Mouse (Mus musculus) ES-CJ7 (cell line): ENCODE measurements at regions not wholly inside any gene's neighbourhood (a gene's known extent, or its start where the extent isn't known, plus 50 kb on each side); places are given as distances from the start of the nearest gene placed in this dataset.

Experiments
- DNase-seq: peaks from one replicate; pipeline ENCODE4 v3.0.0; 2011; ENCODE audit warnings: low read depth, low spot score

DNA sequence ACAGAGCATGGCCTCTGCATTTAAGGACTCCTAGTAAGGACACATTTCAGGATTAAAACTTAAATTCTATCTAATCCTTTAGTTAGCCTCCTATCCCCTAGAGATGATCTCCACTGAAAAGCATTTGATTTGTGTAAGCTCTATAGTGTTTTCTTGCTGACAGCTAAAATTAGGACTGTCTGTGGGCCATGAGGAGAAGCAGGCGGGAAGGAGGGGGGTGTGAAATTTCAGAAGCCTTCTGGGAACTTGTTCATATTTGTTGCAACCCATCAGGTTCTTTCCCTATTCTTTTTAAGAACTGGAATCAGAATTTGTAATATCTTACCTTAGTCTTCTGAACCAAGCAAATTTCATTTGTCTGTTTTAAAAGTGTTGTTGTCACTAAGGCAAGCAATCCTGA lies 114.7 kb upstream of the Sp4 start:
- DNase-seq = no peak

DNA sequence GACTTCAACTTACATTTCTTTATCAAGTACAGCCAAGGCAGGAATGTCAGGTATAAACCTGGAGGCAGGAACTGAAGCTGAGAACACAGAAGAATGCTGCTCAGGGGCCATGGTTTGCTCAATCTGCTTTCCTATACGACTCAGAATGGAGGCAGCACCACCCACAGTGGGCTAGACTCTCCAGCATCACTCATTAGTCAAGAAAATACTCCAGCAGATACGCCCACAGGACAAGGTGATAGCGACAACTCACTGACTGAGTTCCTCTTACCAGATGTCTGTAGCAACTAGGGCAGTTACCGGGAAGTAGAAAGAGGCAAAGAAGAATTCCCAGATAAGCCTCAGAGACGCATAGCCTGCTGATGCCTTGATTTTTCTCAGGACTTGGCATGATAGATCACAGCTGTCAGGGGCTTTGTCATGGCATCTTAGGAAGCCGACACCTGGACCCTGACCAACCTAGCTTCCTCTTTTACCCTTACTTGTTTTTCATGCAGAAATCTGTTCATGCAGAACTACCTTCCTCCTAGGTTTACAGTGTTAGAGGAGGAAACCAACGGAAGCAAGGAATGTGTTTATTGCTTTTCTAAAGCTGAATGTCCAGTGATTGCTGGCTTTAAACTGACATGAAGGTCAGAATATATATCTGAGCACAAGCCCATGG lies 110.7 kb upstream of the Sp4 start:
- no peak for DNase-seq

DNA sequence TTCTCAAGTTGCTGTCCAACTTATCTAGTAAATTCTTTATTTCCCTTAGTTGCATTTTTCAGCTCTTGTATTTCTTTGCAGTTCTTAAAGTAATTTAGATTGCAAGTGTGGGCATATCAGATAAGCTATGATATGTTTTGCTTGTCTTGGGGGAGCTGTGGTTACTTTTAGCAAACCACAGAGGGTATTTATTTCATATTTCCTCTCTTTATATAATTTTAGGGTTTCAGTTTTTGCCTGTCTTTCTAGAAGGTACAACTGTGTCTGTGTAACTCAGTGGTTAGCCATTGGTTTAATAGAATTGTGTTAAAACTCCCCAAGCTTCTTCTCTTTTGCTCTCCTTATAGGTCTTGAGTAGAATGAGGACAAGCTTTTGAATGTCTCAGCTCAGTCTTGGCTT lies 109.7 kb upstream of the Sp4 start:
- DNase-seq = no peak

DNA sequence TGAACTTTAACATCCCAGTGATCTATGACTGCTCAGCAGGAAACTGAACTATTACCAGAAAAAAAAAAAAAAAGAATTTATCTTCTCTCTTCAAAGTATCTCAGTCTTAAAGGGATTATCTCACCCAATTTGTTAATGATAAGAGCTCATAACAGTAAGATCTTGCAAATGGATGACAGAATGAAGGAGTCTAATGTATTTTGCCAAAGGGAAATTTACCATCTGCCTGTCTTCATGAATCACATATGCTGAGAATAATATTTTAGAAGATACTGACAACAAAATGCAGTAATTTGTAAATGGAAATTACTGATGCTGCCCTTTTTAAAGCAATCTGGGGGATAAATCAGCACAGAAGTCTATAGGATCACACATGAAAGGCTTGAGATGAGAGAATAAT lies 103.9 kb upstream of the Sp4 start:
- no peak for DNase-seq

DNA sequence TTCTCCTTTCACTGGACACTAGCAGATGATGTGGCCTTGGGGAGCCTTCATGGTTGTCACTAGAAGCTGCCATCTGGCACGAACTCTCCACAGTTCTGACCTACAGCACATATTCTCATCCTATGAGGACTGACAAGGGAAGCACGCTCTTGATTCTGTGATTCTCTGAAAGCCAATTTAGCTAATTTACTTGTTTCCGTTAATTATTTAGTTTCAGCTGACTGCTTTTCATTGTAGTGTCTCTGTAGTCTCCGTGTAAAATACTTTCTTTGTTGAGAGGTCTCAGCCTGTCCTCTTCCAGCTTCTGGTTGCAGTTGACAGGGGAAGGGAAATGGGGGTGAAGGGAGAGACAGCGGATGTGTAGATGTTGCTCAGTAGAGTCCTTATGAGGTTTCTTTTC lies 102.9 kb upstream of the Sp4 start:
- no peak for DNase-seq

DNA sequence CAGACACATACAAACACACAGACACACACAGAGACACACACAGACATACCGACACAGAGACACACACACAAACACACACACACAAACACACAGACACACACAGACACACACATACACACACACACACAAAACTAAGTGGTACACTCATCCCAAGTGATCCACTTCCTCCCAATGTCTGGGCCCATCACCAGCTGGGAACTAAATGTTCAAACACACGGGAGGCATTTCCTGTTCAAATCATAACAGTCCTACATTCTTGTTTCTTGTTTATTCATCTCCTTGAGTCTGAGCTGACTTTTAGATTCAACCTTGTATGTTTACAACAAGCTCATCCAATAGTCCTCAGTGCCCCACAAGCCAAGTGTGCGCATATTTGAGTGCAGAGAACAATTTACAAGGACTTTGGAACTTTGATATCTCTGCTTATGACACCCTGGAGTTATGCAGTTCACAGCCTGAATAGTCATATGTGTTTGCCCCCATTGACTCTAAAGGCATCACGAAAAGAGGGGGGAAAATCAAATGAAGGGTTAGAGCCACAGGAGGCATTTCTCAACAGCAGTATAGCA lies 102.4 kb upstream of the Sp4 start:
- no peak for DNase-seq

DNA sequence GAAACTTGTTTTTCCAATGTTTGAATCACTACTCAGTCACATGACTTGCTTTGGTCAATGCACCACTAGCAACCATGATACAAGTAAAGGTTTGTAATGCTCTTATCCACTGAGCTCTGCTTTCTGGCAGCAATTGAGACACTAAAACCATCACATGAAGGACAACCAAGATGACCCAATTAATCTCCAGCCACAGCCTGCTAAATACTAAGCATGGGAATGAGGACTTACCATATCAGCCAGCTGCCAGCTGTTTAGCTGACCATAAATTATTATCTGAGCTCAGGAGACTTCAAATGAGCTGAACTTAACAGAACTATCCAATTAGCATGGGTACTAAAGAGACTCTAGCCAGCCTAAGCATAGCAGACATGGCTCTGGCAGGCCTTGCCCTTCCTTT lies 100.1 kb upstream of the Sp4 start:
- no peak for DNase-seq

DNA sequence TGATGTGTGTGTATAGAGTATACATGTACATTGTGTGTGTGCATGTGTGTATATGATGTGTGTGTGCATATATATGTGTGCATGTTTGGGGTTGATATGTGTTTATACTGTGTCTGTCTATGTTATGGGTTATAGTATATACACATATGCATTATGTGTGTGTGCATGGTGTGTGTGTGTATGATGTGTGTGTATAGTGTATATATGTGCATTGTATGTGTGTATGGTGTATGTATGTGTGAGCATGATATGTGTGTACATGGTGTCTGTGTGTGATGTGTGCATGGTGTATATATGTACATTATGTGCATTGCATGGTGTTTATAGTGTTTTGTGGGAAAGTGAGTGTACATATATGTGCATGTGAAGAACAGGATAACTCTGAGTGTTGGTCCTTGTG lies 90.4 kb upstream of the Sp4 start:
- DNase-seq = no peak

DNA sequence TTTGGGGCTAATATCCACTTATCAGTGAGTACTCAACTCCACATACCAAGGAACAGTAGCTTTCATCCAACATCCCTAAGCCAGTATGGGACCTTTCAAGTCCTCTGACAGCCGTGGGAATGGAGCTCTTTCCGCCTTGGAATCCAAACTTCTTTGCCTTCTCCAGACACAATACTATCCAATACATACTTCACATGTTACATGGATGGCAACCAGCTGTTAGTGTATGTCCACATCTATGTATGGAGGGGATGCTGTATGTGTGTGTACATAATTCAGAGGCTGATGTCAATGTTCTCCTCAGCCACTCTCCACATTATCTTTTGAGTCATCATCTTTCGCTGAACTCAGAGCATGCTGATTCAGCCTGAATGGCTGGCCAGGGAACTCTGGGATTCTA lies 79.8 kb upstream of the Sp4 start:
- DNase-seq = no peak

DNA sequence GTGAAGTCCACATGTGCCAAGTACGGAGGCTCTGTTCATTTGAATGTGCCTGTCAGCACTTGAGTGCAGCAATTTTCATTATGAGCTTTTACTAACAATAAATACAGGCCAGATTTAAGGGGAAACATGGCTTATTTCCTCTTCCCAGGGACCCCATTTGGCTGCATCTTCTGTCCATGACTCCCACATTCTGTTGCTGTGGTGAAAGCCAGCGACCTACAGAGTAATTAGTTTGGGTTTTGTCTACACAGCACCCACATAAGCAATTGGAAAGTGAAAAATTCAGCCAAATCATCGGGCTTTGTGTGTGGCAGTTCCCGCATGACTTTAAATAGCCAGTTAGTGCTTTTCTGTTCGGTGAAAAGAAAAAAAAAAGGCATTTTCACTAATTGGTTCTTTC lies 76.7 kb upstream of the Sp4 start:
- DNase-seq = no peak

DNA sequence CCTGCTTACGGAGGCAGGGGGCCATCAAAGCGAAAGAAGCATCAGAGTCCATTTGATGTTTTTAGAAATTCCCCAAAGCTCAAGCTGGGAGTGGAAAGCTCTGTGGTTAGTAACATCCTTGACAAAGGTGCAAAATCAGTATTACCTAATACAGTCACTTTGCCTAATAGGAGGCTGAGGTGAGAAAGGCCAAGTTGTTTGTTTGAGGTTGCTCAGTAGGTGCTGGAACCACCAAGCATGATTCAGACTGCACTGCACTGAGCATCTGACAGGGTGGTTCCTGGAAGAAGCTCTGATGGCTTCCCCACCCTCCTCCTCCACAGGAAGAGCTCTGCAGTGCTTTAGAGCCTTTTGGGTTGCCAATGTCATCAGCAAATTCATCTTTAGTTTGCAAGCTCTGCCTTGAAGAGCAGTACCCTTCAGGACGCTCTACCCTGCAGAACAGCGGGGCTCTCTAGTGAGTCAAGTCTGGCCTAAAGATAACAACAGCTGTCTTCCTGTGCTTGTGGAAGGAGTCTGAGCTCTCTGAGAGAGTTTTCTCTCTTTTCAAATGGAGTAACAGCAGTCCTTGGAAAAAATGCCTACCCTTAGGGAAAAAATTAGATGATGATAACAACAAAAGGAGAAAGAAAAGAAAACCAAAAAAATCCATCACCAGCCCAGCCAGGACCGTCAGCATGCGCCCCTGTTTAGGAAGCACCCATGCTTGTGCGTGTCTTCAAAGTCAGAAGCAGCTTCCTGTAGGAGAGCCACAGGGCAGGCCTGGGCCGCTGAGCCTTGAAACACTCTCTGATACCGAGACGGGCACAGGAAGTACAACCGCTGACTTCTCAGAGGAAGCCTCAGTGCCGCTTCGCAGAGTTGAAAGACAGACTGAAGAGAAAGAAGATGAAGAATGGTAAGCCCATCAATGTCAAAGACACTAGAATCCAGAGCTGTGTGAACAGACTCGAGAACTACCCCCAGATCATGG lies 75.6 kb upstream of the Sp4 start:
- no peak for DNase-seq

DNA sequence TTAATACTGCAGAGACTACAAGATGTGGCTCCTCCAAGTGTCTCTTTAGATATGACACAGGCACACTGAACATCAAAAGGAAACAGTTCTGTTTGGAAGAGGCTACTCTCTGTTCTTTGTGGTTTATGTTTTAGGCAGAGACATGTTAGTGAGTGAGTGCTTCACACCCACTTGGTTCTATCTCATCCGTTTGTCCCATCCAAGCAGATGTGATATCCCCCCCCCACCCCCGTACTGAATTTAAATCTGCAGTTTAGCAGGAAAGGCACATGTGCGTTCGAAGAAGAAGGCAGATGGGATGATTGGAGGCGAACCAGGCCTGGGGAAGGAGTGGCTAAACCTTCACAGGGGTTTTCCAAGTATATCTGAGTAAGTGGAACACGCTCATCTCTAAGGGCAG lies 72.0 kb upstream of the Sp4 start:
- no peak for DNase-seq

DNA sequence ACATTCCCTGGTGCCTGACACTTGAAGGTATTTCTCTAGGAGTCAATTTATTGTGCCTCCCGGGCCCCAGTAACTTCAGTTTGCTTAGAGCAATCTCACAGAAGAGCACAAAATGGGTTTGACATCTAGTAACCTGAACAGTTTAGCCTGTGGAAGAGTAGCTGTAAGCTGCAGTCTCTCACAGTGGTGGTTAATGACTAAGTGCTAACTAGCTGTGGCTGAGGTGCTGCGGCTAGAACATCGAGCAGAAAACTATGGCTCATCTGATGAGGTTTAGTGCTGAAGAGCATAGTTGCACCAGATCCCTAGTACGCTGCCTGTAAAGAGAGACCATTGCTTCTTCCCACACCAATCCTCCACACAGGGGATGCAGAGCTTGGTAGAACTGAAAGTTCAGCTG lies 70.7 kb upstream of the Sp4 start:
- no peak for DNase-seq

DNA sequence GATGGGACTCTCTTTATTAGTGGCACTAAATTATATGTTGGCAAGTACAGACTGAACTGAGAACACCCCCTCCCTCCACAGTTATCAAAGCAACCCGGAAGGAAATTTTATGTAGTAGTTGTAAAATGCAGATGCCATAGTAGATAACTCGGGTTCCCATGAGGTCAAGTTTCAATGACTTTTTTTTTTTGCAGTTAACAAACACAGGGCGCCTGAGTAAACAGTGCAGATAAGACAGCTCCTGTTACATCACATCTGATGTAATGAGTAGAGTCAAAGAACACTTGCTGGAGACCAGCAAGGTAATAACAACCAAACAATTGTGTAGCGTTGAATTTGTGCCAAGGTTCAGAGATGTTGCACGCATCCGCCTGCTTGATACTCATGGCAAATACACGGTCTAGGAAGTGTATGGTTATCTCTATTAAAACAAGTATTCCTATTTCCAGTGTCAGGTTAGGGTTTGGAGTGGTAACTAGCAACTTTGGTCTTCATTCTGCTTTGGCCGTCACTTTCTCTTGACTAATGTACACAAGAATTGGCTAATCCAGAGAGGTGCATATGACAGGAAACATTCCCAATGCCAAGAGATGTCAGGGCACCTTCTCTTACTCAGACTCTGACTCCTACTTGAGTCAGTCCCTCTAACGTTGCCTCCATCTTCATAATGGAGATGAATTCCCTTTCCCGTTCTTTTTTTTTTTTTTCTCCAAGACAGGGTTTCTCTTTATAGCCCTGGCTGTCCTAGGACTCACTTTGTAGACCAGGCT lies 66.3 kb upstream of the Sp4 start:
- DNase-seq = no peak

DNA sequence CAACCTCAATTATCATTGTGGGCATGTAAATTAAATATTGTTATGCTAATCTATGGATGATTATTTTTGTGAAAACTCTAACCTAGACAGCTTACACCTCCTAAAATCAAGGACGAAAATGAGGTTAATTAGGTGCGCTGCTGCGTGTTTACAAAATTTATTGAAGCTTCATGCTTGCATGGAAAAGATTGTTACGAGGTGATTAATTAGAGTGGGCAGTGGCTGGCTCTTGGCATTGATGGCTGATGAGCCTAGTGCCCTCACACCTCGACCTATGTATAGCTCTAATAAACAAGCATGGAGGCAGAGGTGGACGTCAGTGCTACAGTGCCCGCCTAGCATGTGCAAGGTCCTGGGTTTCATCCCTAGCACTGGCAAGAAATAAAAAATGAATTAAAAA lies 51.6 kb upstream of the Sp4 start:
- DNase-seq = no peak

DNA sequence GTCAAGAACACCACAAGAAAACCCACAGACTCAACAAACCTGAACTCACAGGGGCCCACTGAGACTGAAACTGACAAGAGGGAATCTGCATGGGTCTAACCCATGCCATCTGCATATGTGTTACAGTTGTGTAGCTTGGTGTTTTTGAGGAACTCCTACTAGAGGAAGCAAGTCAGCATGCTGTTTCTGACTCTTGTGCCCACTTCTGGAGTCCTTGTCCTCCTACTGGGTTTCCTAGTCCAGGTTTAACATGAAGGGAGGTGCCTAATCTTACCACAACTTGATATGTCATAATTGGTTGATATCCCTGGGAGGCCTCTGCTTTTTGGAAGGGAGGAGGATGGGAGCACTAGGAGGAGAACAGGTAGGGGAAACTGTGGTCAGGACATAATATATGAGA lies 50.2 kb upstream of the Sp4 start:
- DNase-seq = no peak
